Mouse (Mus musculus) right cerebral cortex, adult 2 months (tissue): ENCODE data around the gene Nppa.

Experiments
- DNase-seq, 2 experiments: peaks; one replicate each; pipeline ENCODE4 v3.0.0; 2021 to 2022; ENCODE audit warnings: low spot score in 2 of 2

Gene Nppa

DNA sequence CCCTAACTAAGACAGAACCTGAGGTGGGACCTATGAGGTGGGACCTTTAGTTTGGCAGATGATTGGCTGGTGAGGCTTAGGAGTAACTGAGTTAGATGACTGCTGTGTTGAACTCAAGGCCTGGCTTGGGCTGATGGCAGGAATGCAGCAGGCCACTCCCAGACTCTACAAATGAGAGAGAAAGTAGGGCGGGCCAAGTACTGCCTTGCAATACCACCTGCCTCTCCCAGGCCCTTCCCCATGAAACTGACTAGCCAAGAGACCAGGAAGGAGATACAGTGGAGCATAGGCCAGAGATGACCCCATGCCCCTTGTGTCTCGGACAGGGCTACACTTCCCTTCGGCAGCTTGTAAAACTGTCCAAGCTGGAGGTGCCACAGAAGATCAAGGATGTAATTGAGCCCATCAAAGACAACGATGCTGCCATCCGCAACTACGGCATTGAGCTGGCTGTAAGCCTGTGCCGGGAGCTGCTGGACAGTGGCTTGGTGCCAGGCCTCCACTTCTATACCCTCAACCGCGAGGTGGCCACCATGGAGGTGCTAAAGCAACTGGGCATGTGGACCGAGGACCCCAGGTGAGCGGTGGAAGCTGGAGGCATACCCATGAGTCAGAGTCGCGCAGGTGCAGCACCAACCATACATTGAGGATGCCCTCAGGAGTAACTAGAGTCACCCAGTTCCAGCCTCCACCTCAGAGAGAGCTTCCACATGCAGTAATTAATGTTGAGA lies 50.7 kb downstream of the Nppa start:
- no peak for DNase-seq
